Mouse (Mus musculus): ENCODE measurements around the gene Tcp10c.
"Not testable (repeated sequence)": the region's sequence is repeated elsewhere in the genome, so short reads cannot be mapped to it uniquely, and the experiment has no call there.

The Tcp10c gene

GRCm38 (mm10) chr17:13391020-13391419 is 36.6 kb downstream of the Tcp10c start:
- not testable (repeated sequence) for DNase-seq (ENCODE audit: low spot score)

- DNase-seq (ENCODE audit: low spot score): not testable (repeated sequence)
Measured at GRCm38 (mm10) chr17:13399961-13400360, 45.6 kb downstream of the Tcp10c start.

- not testable (repeated sequence) for DNase-seq (ENCODE audit: low spot score)
Measured at GRCm38 (mm10) chr17:13402118-13402517, 47.7 kb downstream of the Tcp10c start.

GRCm38 (mm10) chr17:13403527-13404131 is 49.3 kb downstream of the Tcp10c start:
- DNase-seq (ENCODE audit: low spot score): not testable (repeated sequence)

DNA sequence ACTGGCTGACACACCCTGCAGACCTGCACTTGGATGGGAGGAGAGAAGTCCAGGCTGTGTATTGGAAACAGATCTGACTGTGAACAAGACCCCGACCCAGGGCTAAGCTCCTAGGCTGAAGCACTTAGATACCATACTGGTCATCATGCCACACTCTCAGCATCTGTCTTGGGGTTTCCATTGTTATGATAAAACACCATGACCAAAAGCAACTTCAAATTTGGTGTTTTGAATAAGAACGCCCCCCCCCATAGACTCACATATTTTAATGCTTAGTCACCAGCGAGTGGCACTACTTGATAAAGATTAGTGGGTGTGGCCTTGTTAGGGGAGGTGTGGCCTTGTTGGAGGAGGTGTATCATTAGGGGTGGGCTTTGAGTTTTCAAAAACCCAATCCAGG is 51.7 kb downstream of the Tcp10c start:
- DNase-seq (ENCODE audit: low spot score): not testable (repeated sequence)

DNA sequence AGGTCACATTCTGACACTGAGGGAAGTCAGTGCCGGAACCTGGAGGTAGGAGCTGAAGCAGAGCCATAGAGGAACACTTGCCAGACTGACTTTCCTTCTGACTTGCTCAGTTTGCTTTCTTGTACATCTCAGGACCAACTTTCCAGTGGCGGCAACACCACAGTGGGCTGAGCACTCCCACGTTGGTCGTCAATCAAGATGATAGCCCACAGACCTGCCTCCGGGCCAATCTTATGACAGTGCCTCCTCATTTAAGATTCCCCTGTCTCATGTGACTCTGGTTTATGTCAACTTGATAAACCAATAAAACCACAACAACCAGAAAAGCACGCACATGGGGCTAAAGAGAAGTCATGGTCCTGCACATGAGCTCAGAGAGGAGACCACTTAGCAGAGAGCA is 52.3 kb downstream of the Tcp10c start:
- DNase-seq (ENCODE audit: low spot score): not testable (repeated sequence)

DNA sequence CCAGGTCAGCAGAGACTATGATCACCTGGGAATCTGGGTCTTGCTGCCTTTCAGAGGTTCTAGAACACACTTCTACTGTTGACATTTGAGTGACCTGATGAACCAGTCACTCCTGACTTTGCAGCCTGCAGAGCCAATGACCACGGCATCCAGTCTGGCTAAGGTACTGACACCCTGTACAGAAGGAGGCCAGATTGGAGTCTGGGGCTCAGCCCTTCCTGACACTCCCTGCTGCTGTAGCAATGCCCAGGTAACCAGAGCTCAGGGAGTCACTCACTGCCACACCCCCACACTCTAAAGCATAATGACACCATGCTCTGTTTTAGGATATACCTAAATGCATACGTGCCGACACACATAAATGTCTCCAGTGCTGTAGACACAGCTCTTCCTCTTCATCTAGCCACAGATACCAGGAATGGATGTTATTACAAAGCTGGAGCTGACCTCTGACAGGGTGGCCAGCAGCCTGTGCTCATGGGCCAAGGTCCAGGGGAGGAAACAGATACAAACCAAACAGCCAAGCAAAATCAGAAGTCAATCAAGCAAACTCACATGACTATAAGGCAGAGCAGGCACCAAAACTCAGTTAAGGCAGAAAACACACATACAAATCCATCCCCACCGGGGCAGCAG is 53.4 kb downstream of the Tcp10c start:
- not testable (repeated sequence) for DNase-seq (ENCODE audit: low spot score)

DNA sequence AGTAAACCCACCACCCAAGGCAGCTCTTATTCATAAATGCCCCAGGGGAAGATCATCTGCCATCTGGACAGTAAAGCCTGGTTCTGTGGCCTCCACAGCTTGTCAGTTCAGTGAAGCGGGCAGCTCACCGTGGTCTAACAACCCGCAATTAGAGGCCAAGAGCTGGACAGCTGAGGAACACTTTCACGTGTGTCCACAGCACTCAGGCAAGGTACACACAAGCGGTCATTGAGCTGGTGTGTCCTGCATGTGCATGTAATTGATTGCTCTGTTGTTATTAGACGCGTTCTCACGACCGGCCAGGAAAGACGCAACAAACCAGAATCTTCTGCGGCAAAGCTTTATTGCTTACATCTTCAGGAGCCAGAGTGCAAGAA is 53.9 kb downstream of the Tcp10c start:
- not testable (repeated sequence) for DNase-seq (ENCODE audit: low spot score)

DNA sequence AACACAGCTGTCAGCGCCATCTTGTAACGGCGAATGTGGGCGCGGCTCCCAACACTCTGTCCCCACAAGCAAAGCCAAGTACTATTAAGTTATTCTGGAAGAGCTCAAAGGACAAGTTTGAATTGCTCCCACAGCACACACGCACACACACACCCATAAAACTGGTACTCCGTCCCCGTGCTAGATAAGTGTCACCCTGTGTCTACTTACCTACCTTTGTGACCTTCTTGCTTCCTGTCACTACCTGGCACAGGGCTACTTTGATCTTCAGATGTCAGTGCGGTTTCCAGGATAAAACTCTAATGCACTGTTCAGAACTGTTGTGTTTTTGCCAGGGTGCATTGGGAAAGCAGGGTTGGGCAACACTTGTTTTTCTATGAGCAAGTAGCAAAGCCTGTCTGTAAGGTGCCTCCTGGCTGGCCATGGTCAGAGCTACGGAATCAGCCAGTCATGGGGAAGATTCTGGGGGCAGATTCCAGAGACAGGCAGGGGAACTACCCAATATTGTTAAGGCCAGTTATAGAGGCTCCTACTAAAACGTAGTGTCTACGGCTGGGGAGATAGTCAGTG is 66.7 kb downstream of the Tcp10c start:
- not testable (repeated sequence) for DNase-seq (ENCODE audit: low spot score)

- DNase-seq (ENCODE audit: low spot score): not testable (repeated sequence)
Measured at GRCm38 (mm10) chr17:13422638-13423037, 68.3 kb downstream of the Tcp10c start.

- DNase-seq (ENCODE audit: low spot score): not testable (repeated sequence)
Measured at GRCm38 (mm10) chr17:13423373-13424024, 69.1 kb downstream of the Tcp10c start.

DNA sequence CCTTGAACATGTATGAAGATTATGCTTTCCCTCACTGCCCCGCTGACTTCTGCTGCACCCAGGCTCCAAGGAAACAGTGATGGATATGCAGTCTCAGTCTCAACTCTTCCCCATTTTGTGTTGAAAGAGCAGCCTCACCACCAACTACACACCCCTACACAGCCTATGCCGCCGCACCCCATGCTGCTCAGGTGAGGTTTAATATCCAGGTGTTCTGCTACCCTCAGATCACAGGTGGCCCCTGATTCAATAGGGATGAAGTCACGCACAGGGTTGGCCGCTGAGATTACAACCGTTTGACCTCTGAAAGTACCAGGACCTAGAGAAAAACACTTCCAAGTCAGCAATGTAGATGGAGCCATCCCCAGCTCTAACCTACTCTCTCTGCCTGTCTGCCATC is 69.9 kb downstream of the Tcp10c start:
- not testable (repeated sequence) for DNase-seq (ENCODE audit: low spot score)

DNA sequence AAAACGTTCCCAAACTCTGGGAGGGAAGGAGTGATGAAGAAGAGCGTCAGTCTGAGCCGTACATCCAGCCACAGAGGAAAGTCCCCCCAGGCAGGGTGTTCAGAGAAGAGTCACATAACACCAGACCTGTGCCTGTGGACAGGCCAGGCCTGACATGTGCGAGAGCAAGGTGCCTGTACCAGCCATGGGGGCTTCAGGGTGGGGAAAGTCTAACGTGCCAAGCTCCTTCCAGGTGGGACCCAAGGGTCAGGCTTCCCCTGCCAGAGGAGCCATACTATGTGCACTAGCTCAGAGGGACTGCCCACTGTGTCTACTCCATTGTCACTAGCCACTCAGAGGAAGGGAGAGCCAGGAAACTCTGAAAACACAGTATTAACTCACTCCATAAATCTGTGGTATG is 71.3 kb downstream of the Tcp10c start:
- not testable (repeated sequence) for DNase-seq (ENCODE audit: low spot score)

DNA sequence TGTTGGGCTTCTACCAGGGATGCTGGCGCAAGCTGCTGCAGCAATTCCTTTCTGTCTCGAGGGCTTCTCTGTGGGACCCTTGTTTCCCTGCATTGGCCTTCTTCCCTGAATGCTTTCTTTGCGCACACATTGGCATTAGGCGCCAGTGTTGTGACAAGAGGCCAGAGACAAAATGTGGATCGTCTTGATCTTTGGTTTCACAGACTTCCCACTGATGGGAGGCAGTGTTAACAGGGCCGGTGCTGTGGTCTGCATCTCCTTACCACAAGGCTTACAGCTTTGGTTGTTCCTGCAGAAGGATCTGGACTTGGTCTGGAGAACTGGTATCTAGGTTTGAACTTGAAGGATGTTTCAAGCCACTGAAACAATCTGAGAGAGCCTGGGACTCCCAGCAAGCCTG is 72.1 kb downstream of the Tcp10c start:
- not testable (repeated sequence) for DNase-seq (ENCODE audit: low spot score)
